Mouse (Mus musculus) embryo, embryonic 11.5 days (tissue): ENCODE measurements around the gene Zbtb32.
A peak's percentile ranks its signal among the peaks of the same experiment; 100 is the strongest.

Experiments
- DNase-seq: peaks from one replicate; pipeline ENCODE4 v3.0.0-alpha.2; 2012; ENCODE audit warnings: low read depth, low spot score

The Zbtb32 gene

GRCm38 (mm10) chr7:30567555-30567954 lies 31.2 kb downstream of the Zbtb32 start:
- no peak for DNase-seq

GRCm38 (mm10) chr7:30566033-30566432 lies 32.7 kb downstream of the Zbtb32 start:
- no peak for DNase-seq

- DNase-seq, result no peak
Observed at GRCm38 (mm10) chr7:30564970-30565571, 33.6 kb downstream of the Zbtb32 start, which contains the start of gene Igflr1. Gene Igflr1 (plus strand): TSS chr7:30565427.

- DNase-seq, result no peak
Observed at GRCm38 (mm10) chr7:30563906-30564280, 34.8 kb downstream of the Zbtb32 start.

- peak; percentile 98 for DNase-seq
Observed at GRCm38 (mm10) chr7:30563117-30563905, 35.4 kb downstream of the Zbtb32 start, which contains the start of the genes U2af1l4, Gm49396 and Psenen. Gene U2af1l4 (plus strand): TSS chr7:30563301. Gene Gm49396 (plus strand): TSS chr7:30563344. Gene Psenen (minus strand): TSS chr7:30563627.

GRCm38 (mm10) chr7:30562526-30563116 lies 36.1 kb downstream of the Zbtb32 start:
- no peak for DNase-seq

- DNase-seq, result no peak
Observed at GRCm38 (mm10) chr7:30560296-30560695, 38.4 kb downstream of the Zbtb32 start.

- DNase-seq, result peak; percentile 93
Observed at GRCm38 (mm10) chr7:30559443-30559954, 39.2 kb downstream of the Zbtb32 start, which contains the start of gene Lin37. Gene Lin37 (minus strand): TSS chr7:30559838.

GRCm38 (mm10) chr7:30558656-30559442 lies 39.9 kb downstream of the Zbtb32 start:
- DNase-seq, result no peak

GRCm38 (mm10) chr7:30557901-30558514 lies 40.7 kb downstream of the Zbtb32 start:
- DNase-seq, result no peak

GRCm38 (mm10) chr7:30556894-30557536 lies 41.7 kb downstream of the Zbtb32 start:
- no peak for DNase-seq

- DNase-seq, result no peak
Observed at GRCm38 (mm10) chr7:30553810-30554584, 44.7 kb downstream of the Zbtb32 start.

GRCm38 (mm10) chr7:30553021-30553589 lies 45.6 kb downstream of the Zbtb32 start:
- DNase-seq, result no peak

- DNase-seq, result peak; percentile 93
Observed at GRCm38 (mm10) chr7:30552102-30553020, 46.3 kb downstream of the Zbtb32 start, which contains the start of the genes Hspb6 and Proser3. Gene Hspb6 (plus strand): TSS chr7:30552178. Gene Proser3 (minus strand): TSS chr7:30552299.

GRCm38 (mm10) chr7:30551445-30552101 lies 47.1 kb downstream of the Zbtb32 start:
- DNase-seq, result peak; percentile 31

- DNase-seq, result no peak
Observed at GRCm38 (mm10) chr7:30550603-30551002, 48.1 kb downstream of the Zbtb32 start.

- DNase-seq, result no peak
Observed at GRCm38 (mm10) chr7:30549880-30550279, 48.8 kb downstream of the Zbtb32 start.
